Mouse (Mus musculus) heart, postnatal 0 days (tissue): ENCODE measurements around the gene Wipf2. TPM values are rescaled to one million over a fixed set of nuclear protein-coding genes. Genes with fewer than 3 reads are reported as not detected.
A peak's percentile ranks its signal among the peaks of the same experiment; 100 is the strongest.

ENCODE experiments used
- ATAC-seq: fragments of 200-750 bp; cut with Nextera tagmentation; 2 replicates; pipeline ENCODE4 v1.8.0; 2017; ENCODE audit warnings: low read depth, moderate number of reproducible peaks, moderate library complexity; ENCODE audit not compliant: insufficient read depth
- DNase-seq: peaks from one replicate; pipeline ENCODE4 v3.0.0-alpha.2; 2016; ENCODE audit warnings: low spot score
- H3K27ac ChIP-seq: fragments of 300-500 bp; sonication (generic); 2 replicates; pipeline ENCODE4 v1.5.1; 2014; ENCODE audit warnings: low read depth, mild to moderate bottlenecking
- H3K27me3 ChIP-seq: fragments of 300-500 bp; sonication (generic); 2 replicates; pipeline ENCODE4 v1.6.1; 2014; ENCODE audit warnings: low read length, mixed read lengths; ENCODE audit not compliant: control insufficient read depth, insufficient read depth
- H3K36me3 ChIP-seq: fragments of 300-500 bp; sonication (generic); replicated peaks from 2 replicates; pipeline ENCODE4 v1.6.1; 2014; ENCODE audit warnings: low read length, mixed read lengths; ENCODE audit not compliant: control insufficient read depth, insufficient read depth
- H3K4me1 ChIP-seq: fragments of 300-500 bp; sonication (generic); 2 replicates; pipeline ENCODE4 v1.6.1; 2014; ENCODE audit warnings: antibody characterized with exemption; ENCODE audit not compliant: control insufficient read depth, insufficient read depth
- H3K4me2 ChIP-seq: fragments of 300-500 bp; sonication (generic); 2 replicates; pipeline ENCODE4 v1.6.1; 2014; ENCODE audit warnings: low read depth, mild to moderate bottlenecking, low read length, moderate library complexity
- H3K4me3 ChIP-seq: fragments of 300-500 bp; sonication (generic); 2 replicates; pipeline ENCODE4 v1.5.1; 2014; ENCODE audit warnings: low read depth, low read length
- H3K9ac ChIP-seq: fragments of 300-500 bp; sonication (generic); replicated peaks from 2 replicates; pipeline ENCODE4 v1.6.1; 2014; ENCODE audit warnings: low read depth, low read length, mixed read lengths
- H3K9me3 ChIP-seq: fragments of 300-500 bp; sonication (generic); replicated peaks from 2 replicates; pipeline ENCODE4 v1.6.1; 2016; ENCODE audit warnings: low read length; ENCODE audit not compliant: control insufficient read depth
- CTCF ChIP-seq: IDR thresholded peaks from 2 replicates; pipeline ENCODE4 v1.5.1; 2016; ENCODE audit warnings: antibody characterized with exemption, control low read depth, low read depth
- EP300 ChIP-seq: IDR thresholded peaks from 2 replicates; pipeline ENCODE4 v1.6.1; 2016; ENCODE audit warnings: antibody characterized with exemption, low read depth
- WGBS: fragments of 180-500 bp; shearing (Covaris S2); extraction: QIAGEN DNeasy Blood & Tissue Kit; methylation state at CpG from one replicate; pipeline ENCODE4 v1.1.7; 2014; 5-methylcytosine and 5-hydroxymethylcytosine counted together
- polyA plus RNA-seq: library from polyadenylated mRNA; unstranded; fragments of >200 nt; fragmentation: Nextera tagmentation; extraction: Ambion mirVana; gene quantifications from 2 replicates; pipeline ENCODE4 v1.2.1, GENCODE M21; 2015
- total RNA-seq: library from RNA; depleted of rRNA; stranded (reverse); fragments of >200 nt; gene quantifications from 2 replicates; pipeline ENCODE4 v1.2.3, GENCODE M21; 2014; ENCODE audit warnings: low replicate concordance

The Wipf2 gene
- total and polyA plus RNA-seq, 2 experiments from 2014 or later = 1.8 to 6.2 TPM

- no peaks in the 10 kb centered on the region for H3K27me3 ChIP-seq
- WGBS = 90% methylated on average over 3 of the region's 3 CpGs
- H3K9ac ChIP-seq = no peak overlapping the region
- ATAC-seq (no peak), DNase-seq (no peak)
- H3K4me3 ChIP-seq = no peak overlapping the region
- H3K9me3 ChIP-seq = no peaks in the 10 kb centered on the region
- no peak for TF ChIP-seq EP300
- no peak for TF ChIP-seq CTCF
- no peak overlapping the region for H3K27ac ChIP-seq
- no peak overlapping the region for H3K4me2 ChIP-seq
- H3K4me1 ChIP-seq = no peaks in the 10 kb centered on the region
- H3K36me3 ChIP-seq = peaks cover 71% of the 10 kb centered on the region
Measured at GRCm38 (mm10) chr11:98887703-98888102, 24.3 kb downstream of the Wipf2 start.

- no peak for TF ChIP-seq EP300
- TF ChIP-seq CTCF = no peak
- Histone ChIP-seq H3K27ac (no peak overlapping the region), H3K27me3 (no peaks in the 10 kb centered on the region), H3K4me1 (no peaks in the 10 kb centered on the region), H3K4me3 (no peak overlapping the region), H3K9me3 (no peaks in the 10 kb centered on the region), H3K9ac (no peak overlapping the region), H3K4me2 (no peak overlapping the region), H3K36me3 (peaks cover 84% of the 10 kb centered on the region)
- ATAC-seq (no peak), DNase-seq (no peak)
- WGBS = over 99% methylated on average over 4 of the region's 4 CpGs
Measured at GRCm38 (mm10) chr11:98889077-98889476, 25.6 kb downstream of the Wipf2 start.

- 84% methylated on average over 5 of the region's 5 CpGs for WGBS
- Histone ChIP-seq H3K4me1 (no peaks in the 10 kb centered on the region), H3K9ac (no peak overlapping the region), H3K27me3 (no peaks in the 10 kb centered on the region), H3K36me3 (peaks cover 82% of the 10 kb centered on the region), H3K27ac (no peak overlapping the region), H3K4me2 (no peak overlapping the region), H3K9me3 (no peaks in the 10 kb centered on the region), H3K4me3 (no peak overlapping the region)
- DNase-seq = no peak
- TF ChIP-seq EP300 = no peak
- TF ChIP-seq CTCF = no peak
- no peak for ATAC-seq
Measured at GRCm38 (mm10) chr11:98889977-98890376, 26.5 kb downstream of the Wipf2 start.

- H3K27me3 ChIP-seq = no peaks in the 10 kb centered on the region
- H3K36me3 ChIP-seq = peaks cover 82% of the 10 kb centered on the region
- no peaks in the 10 kb centered on the region for H3K4me1 ChIP-seq
- DNase-seq = no peak
- H3K9ac ChIP-seq = no peak overlapping the region
- 73% methylated on average over 5 of the region's 5 CpGs for WGBS
- no peaks in the 10 kb centered on the region for H3K9me3 ChIP-seq
- TF ChIP-seq CTCF = no peak
- no peak for TF ChIP-seq EP300
- ATAC-seq = no peak
- H3K27ac ChIP-seq = no peak overlapping the region
- H3K4me2 ChIP-seq = no peak overlapping the region
- H3K4me3 ChIP-seq = no peak overlapping the region
Measured at GRCm38 (mm10) chr11:98892426-98892825, 29.0 kb downstream of the Wipf2 start.

- Histone ChIP-seq H3K27me3 (no peaks in the 10 kb centered on the region), H3K9ac (no peak overlapping the region), H3K9me3 (no peaks in the 10 kb centered on the region), H3K4me1 (peaks cover 8% of the 10 kb centered on the region), H3K4me3 (no peak overlapping the region), H3K36me3 (peaks cover 61% of the 10 kb centered on the region), H3K27ac (0 out of 2 replicates have a peak overlapping the region, but pooled peaks have one; percentile 4), H3K4me2 (no peak overlapping the region)
- 65% methylated on average over 12 of the region's 12 CpGs for WGBS
- no peak for DNase-seq
- 0 out of 2 replicates have a peak, but pooled peaks have one; percentile 31 for ATAC-seq
- TF ChIP-seq CTCF (no peak), EP300 (no peak)
Measured at GRCm38 (mm10) chr11:98900529-98901125, 37.2 kb downstream of the Wipf2 start.
